Mouse (Mus musculus): ENCODE results near the gene Abca12. TPM values are rescaled to one million over a fixed set of nuclear protein-coding genes. Genes with fewer than 3 reads are reported as not detected.

Gene Abca12
- polyA plus RNA-seq, 1 experiment from 2014 or later: not detected

- Histone ChIP-seq H3K4me1 (ENCODE audit: control insufficient read depth, insufficient read depth, low read length) (no peaks in the 10 kb centered on the region), H3K27ac (ENCODE audit: low read depth, low read length) (no peak overlapping the region), H3K9me3 (ENCODE audit: control insufficient read depth, low read length) (no peaks in the 10 kb centered on the region), H3K36me3 (ENCODE audit: control insufficient read depth, insufficient read depth, low read length) (no peaks in the 10 kb centered on the region), H3K9ac (ENCODE audit: low read length) (no peak overlapping the region), H3K4me3 (ENCODE audit: low read depth, low read length) (no peak overlapping the region), H3K4me2 (no peak overlapping the region), H3K27me3 (ENCODE audit: control insufficient read depth, insufficient read depth, low read length) (no peaks in the 10 kb centered on the region)
- ATAC-seq (ENCODE audit: low FRiP score) (no peak), DNase-seq (ENCODE audit: low spot score, missing footprints) (no peak)
- 89% methylated on average over 1 of the region's 1 CpGs for WGBS
Observed at GRCm38 (mm10) chr1:71193931-71194330, 220.8 kb downstream of the Abca12 start.

Other genes with a start within 250 kb of the Abca12 start
- 38.8 and 42.9 TPM in 2 replicates for gene Atic, start 142.2 kb upstream of the Abca12 start, polyA plus RNA-seq (2014; fragmentation: Nextera tagmentation; extraction: Ambion mirVana)
- gene Fn1, start 238.3 kb upstream of the Abca12 start, polyA plus RNA-seq (2014; fragmentation: Nextera tagmentation; extraction: Ambion mirVana): 62.0 and 64.7 TPM in 2 replicates